Mouse (Mus musculus) brown adipose tissue, adult 24 weeks (tissue): Measurements from ENCODE around the gene Kif19a. TPM values are rescaled to one million over a fixed set of nuclear protein-coding genes. Genes with fewer than 3 reads are reported as not detected.

ENCODE experiments used
- H3K27ac ChIP-seq: fragments of 200-500 bp; replicated peaks from 2 replicates; pipeline ENCODE4 v1.5.1; 2012; ENCODE audit warnings: low read depth, mild to moderate bottlenecking, low read length
- H3K4me1 ChIP-seq: fragments of 200-500 bp; 2 replicates; pipeline ENCODE4 v1.6.1; 2012; ENCODE audit warnings: low read length, mixed read lengths; ENCODE audit not compliant: control insufficient read depth, insufficient read depth, insufficient read length
- H3K4me3 ChIP-seq: fragments of 200-500 bp; 2 replicates; pipeline ENCODE4 v1.5.1; 2012; ENCODE audit warnings: low read depth, mild to moderate bottlenecking, low read length, moderate library complexity; ENCODE audit not compliant: insufficient read depth
- polyA plus RNA-seq: library from polyadenylated mRNA; stranded (reverse); fragments of >200 nt; gene quantifications from 2 replicates; pipeline ENCODE4 v1.2.4, GENCODE M21; 2012; ENCODE audit not compliant: missing spikeins, insufficient read depth, insufficient read length

The Kif19a gene
- polyA plus RNA-seq, 1 experiment = 0.99 TPM

DNA sequence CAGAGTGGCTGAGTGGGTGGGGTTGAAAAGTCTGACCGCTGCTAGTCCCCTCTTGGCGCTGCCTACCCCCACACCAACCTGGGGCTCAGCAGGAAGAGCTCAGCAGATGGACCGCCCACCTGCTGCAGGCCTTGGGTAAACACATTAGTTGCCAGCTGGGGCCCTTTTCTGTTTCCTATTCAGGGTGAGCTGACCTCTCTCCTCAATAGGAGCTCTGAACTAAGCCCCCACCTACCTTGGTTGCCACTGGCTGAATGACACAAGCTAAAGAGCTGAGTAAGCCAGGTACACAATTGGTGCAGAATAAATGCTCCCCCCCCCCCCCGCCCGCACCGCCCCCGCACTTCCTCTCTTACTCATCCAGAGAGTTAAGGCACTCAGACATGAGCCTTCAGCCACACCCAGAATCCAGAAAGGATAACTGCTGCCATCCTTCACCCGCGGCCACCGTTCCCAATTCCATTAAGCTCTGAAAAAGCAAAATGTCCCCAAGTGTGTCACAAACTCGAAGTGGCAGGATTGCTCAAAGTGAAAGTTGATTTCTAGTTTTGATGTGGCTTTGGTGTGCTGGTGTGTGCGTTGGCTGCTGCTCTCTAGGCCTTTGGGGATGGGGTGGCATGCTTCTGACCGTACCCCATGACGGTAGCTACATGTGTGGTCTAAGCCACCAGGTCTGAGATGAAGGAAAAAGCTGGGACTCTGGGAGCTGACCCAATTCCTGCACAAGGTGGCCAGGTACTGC is 42.7 kb downstream of the Kif19a start:
- Histone ChIP-seq H3K27ac (no peak overlapping the region), H3K4me1 (no peaks in the 10 kb centered on the region), H3K4me3 (no peak overlapping the region)

GRCm38 (mm10) chr11:114809371-114809770 is 44.2 kb downstream of the Kif19a start:
- no peak overlapping the region for H3K4me3 ChIP-seq
- H3K4me1 ChIP-seq = no peaks in the 10 kb centered on the region
- no peak overlapping the region for H3K27ac ChIP-seq

GRCm38 (mm10) chr11:114810344-114810743 is 45.2 kb downstream of the Kif19a start:
- H3K4me1 ChIP-seq = no peaks in the 10 kb centered on the region
- no peak overlapping the region for H3K27ac ChIP-seq
- H3K4me3 ChIP-seq = no peak overlapping the region

- Histone ChIP-seq H3K4me3 (no peak overlapping the region), H3K4me1 (no peaks in the 10 kb centered on the region), H3K27ac (no peak overlapping the region)
These were observed 47.6 kb downstream of the Kif19a start for GRCm38 (mm10) chr11:114812731-114813240.

DNA sequence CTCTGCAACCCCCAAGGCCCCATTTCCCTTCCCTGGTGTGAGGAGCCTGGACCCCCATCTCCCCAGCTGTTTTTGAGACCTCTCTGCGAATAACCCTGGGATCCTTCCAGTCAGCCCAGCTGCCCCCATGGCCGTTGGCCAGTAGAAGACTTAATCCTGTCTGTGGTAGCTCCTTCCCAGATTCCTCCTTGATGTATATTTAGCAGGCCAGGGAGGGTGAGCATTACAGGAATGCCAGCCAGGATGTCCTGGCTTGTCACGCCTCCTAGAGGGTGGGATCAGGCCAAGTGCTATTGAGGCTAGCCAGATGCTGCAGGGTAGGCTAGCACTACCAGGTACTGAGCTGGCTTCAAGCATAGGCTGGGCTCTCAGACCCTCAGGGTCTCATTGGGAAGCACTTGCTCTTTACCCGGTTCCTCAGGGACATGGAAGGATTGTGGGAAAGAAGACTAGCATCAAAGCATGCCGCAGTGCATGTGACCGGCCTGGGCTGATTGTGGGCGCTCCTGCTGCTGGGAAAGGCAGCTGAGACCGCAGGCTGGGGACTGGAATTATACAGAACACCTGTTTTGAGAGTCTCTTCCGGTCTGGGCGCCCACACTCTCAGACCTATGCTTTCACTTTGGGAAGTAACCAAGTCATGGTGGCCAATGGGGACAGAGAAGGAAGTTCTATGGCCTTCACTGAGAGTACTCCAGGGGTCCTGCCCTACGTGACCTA is 49.8 kb downstream of the Kif19a start:
- no peak overlapping the region for H3K27ac ChIP-seq
- H3K4me1 ChIP-seq = no peaks in the 10 kb centered on the region
- no peak overlapping the region for H3K4me3 ChIP-seq

DNA sequence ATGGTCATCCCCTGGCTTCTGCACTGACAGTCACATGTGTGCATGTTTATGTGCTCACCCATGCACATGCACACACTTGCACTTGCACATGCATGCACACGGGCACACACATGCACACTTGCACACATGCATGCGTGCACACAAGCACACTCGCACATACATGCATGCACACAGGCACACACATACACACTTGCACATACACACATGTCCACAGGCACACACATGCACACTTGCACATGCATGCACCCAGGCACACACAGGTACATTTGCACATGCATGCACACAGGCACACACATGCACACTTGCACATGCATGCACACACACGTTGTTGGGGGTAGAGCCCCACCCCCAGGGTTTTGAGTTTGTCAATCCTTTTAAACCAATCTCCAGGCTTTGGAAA is 51.7 kb downstream of the Kif19a start:
- Histone ChIP-seq H3K27ac (no peak overlapping the region), H3K4me1 (no peaks in the 10 kb centered on the region), H3K4me3 (no peak overlapping the region)

GRCm38 (mm10) chr11:114818185-114818584 is 53.0 kb downstream of the Kif19a start:
- Histone ChIP-seq H3K27ac (no peak overlapping the region), H3K4me1 (no peaks in the 10 kb centered on the region), H3K4me3 (no peak overlapping the region)

GRCm38 (mm10) chr11:114819110-114819509 is 53.9 kb downstream of the Kif19a start:
- H3K4me1 ChIP-seq = no peaks in the 10 kb centered on the region
- no peak overlapping the region for H3K27ac ChIP-seq
- H3K4me3 ChIP-seq = no peak overlapping the region

GRCm38 (mm10) chr11:114820444-114820843 is 55.3 kb downstream of the Kif19a start:
- no peak overlapping the region for H3K4me3 ChIP-seq
- H3K27ac ChIP-seq = no peak overlapping the region
- no peaks in the 10 kb centered on the region for H3K4me1 ChIP-seq

GRCm38 (mm10) chr11:114821325-114821724 is 56.1 kb downstream of the Kif19a start:
- H3K27ac ChIP-seq = no peak overlapping the region
- no peaks in the 10 kb centered on the region for H3K4me1 ChIP-seq
- H3K4me3 ChIP-seq = no peak overlapping the region

DNA sequence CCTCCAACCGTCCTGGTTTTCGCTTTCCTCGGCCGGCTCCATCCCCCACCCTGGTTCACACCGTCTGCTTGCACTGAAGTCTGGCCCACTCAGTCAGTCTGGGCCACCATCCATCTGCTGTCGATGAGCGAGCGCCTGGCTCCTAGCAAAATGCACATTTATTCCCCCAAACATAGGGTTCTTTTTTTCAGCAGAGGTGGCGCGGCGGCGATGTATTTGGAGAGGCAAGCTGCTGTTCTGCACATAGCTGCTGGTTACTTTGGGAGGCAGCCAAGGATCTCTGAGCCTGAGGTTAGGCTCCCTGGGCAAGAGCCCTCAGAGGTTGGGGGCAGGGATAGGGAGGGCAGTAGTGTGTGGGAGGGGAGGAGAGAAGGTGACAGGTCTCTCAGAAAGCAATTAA is 57.5 kb downstream of the Kif19a start:
- Histone ChIP-seq H3K4me1 (no peaks in the 10 kb centered on the region), H3K27ac (0 out of 2 replicates have a peak overlapping the region, but pooled peaks have one; percentile 21), H3K4me3 (no peak overlapping the region)

- Histone ChIP-seq H3K4me1 (no peaks in the 10 kb centered on the region), H3K27ac (0 out of 2 replicates have a peak overlapping the region, but pooled peaks have one; percentile 21), H3K4me3 (no peak overlapping the region)
These were observed 58.1 kb downstream of the Kif19a start for GRCm38 (mm10) chr11:114823199-114823725.

- Histone ChIP-seq H3K4me1 (no peaks in the 10 kb centered on the region), H3K27ac (no peak overlapping the region), H3K4me3 (no peak overlapping the region)
These were observed 61.5 kb downstream of the Kif19a start for GRCm38 (mm10) chr11:114826686-114827085.

GRCm38 (mm10) chr11:114829499-114830432 is 64.6 kb downstream of the Kif19a start:
- Histone ChIP-seq H3K4me3 (no peak overlapping the region; the same call in 1 of the 2 replicates), H3K4me1 (no peaks in the 10 kb centered on the region), H3K27ac (no peak overlapping the region)

GRCm38 (mm10) chr11:114830433-114830773 is 65.2 kb downstream of the Kif19a start:
- Histone ChIP-seq H3K27ac (no peak overlapping the region), H3K4me3 (no peak overlapping the region), H3K4me1 (no peaks in the 10 kb centered on the region)
